Mouse (Mus musculus) embryonic facial prominence, embryonic 10.5 days (tissue): ENCODE data around the gene Cpm. TPM values are rescaled to one million over a fixed set of nuclear protein-coding genes. Genes with fewer than 3 reads are reported as not detected.

Experiments used
- DNase-seq: peaks from one replicate; pipeline ENCODE4 v3.0.0-alpha.2; 2017; ENCODE audit warnings: low spot score
- H3K27ac ChIP-seq: fragments of 300-500 bp; sonication (generic); replicated peaks from 2 replicates; pipeline ENCODE4 v1.5.1; 2016; ENCODE audit warnings: mild to moderate bottlenecking
- H3K27me3 ChIP-seq: fragments of 300-500 bp; sonication (generic); replicated peaks from 2 replicates; pipeline ENCODE4 v1.6.1; 2016; ENCODE audit warnings: low read depth, mild to moderate bottlenecking; ENCODE audit not compliant: poor library complexity, severe bottlenecking
- H3K36me3 ChIP-seq: fragments of 300-500 bp; sonication (generic); replicated peaks from 2 replicates; pipeline ENCODE4 v1.6.1; 2016; ENCODE audit warnings: mild to moderate bottlenecking, moderate library complexity
- H3K4me1 ChIP-seq: fragments of 300-500 bp; sonication (generic); 2 replicates; pipeline ENCODE4 v1.6.1; 2016
- H3K4me3 ChIP-seq: fragments of 300-500 bp; sonication (generic); 2 replicates; pipeline ENCODE4 v1.5.1; 2016; ENCODE audit warnings: mild to moderate bottlenecking, moderate library complexity
- H3K9me3 ChIP-seq: fragments of 300-500 bp; sonication (generic); 2 replicates; pipeline ENCODE4 v1.6.1; 2016; ENCODE audit warnings: mild to moderate bottlenecking
- WGBS: fragments of 180-500 bp; shearing (Covaris S2); methylation state at CpG from one replicate; pipeline ENCODE4 v1.1.7; 2016; 5-methylcytosine and 5-hydroxymethylcytosine counted together
- polyA plus RNA-seq: library from polyadenylated mRNA; unstranded; fragments of >200 nt; fragmentation: Nextera tagmentation; extraction: Ambion mirVana; gene quantifications from 2 replicates; pipeline ENCODE4 v1.2.1, GENCODE M21; 2016

Gene Cpm
- polyA plus RNA-seq, 1 experiment from 2014 or later: 11.6 TPM

DNA sequence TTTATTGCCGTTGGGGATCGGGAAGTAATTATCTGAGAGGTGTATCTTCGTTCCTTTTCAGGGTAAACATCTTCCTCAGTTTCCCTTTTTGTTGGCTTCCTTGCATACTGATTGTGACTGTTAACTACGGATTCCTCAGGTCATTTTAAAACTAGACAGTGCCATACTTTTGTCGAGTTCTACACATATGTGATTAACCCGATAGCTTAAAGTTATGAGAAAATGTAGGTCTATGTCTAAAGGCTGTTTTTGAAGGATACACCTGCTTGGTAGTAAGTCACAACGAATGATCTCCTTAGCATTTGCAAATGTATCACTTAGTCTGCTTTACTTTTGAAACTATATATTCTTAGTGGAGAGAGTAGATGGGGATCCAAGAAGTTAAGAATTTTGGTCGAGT is 876 bp downstream of the Cpm start:
- Histone ChIP-seq H3K9me3 (no peaks in the 10 kb centered on the region), H3K4me1 (peaks cover 22% of the 10 kb centered on the region), H3K4me3 (peak overlapping the region; percentile 78), H3K27me3 (peaks cover 61% of the 10 kb centered on the region), H3K27ac (no peak overlapping the region), H3K36me3 (no peaks in the 10 kb centered on the region)
- WGBS: 26% methylated on average over 8 of the region's 8 CpGs
- no peak for DNase-seq

DNA sequence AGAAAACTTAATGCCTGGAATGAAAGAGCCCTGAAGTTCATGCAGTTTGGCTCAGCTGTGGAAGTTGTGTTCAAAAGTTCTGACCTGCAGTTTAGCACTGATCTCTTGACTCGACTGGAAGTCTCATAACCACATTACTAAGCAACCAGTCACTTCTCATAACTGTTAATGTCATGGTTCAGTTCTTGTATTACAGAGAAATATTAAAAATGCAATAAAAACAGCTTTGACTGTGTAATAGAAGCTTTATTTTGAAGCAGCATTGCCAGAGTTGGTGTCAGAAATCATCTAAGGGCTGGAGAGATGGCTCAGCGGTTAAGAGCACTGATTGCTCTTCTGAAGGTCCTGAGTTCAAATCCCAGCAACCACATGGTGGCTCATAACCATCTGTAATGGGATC is 1.5 kb downstream of the Cpm start:
- no peak overlapping the region for H3K4me3 ChIP-seq
- WGBS: 62% methylated on average over 2 of the region's 2 CpGs
- no peaks in the 10 kb centered on the region for H3K9me3 ChIP-seq
- no peak overlapping the region for H3K27ac ChIP-seq
- peaks cover 18% of the 10 kb centered on the region for H3K4me1 ChIP-seq
- no peak for DNase-seq
- peaks cover 61% of the 10 kb centered on the region for H3K27me3 ChIP-seq
- H3K36me3 ChIP-seq: no peaks in the 10 kb centered on the region

DNA sequence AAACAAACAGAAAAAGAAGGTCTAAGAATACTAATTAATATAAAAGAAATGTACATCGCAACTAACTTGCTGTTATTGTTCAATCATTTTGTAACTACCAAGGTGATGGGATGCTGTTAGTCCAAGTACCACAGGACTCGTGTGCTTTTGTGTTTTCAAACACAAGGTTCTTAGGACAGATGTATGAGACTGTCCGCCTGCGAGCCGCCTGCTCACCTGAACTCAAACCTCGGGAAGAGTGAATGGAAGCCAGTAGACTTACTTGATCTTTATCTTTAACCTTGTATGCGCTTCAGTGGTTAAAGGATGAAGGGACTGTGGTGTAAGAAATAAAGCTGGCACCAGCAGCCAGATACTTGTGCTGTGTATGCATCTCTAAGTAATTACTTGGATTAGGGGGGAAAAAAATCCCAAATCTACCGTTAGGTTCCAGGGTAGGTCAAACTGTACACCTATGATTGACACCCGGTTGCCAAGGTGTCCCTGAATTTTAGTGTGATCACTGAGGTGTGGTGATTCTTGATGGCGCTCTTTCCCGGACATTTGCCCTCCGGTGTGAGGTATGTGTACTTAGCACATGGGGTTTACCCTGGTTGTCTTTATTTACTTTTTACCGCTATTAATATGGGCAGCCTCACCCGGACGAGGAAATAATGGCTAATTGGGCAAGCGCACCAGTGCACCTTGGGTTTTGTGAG is 2.4 kb downstream of the Cpm start:
- WGBS: 86% methylated on average over 16 of the region's 16 CpGs
- H3K27me3 ChIP-seq: peaks cover 55% of the 10 kb centered on the region
- no peak for DNase-seq

DNA sequence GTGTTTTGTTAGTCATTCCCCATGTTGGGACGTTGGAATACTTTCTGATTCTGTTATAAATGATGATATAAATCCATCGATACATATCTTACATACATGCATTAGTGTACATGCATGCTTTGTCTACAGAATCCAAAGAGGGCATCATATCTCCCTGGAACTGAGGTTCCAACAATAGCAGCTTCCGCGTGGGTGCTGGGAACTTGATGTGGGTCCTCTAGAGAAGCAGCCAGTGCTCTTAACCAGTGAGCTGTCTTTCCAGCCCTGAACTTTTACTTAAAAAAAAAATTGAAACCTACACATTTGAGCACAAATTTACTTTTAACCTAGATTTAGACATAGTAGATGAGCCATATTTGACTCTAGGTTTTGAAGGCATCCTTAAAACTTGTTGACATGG is 3.1 kb downstream of the Cpm start:
- H3K4me1 ChIP-seq: peaks cover 18% of the 10 kb centered on the region
- H3K27ac ChIP-seq: no peak overlapping the region
- no peak for DNase-seq
- peaks cover 48% of the 10 kb centered on the region for H3K27me3 ChIP-seq
- 88% methylated on average over 4 of the region's 4 CpGs for WGBS
- H3K9me3 ChIP-seq: no peaks in the 10 kb centered on the region
- H3K4me3 ChIP-seq: no peak overlapping the region
- H3K36me3 ChIP-seq: no peaks in the 10 kb centered on the region

More for the DNA sequence above, 2.4 kb downstream of the Cpm start:
- no peaks in the 10 kb centered on the region for H3K9me3 ChIP-seq
- no peak overlapping the region for H3K4me3 ChIP-seq
- no peak overlapping the region for H3K27ac ChIP-seq
- no peaks in the 10 kb centered on the region for H3K36me3 ChIP-seq
- peaks cover 18% of the 10 kb centered on the region for H3K4me1 ChIP-seq

DNA sequence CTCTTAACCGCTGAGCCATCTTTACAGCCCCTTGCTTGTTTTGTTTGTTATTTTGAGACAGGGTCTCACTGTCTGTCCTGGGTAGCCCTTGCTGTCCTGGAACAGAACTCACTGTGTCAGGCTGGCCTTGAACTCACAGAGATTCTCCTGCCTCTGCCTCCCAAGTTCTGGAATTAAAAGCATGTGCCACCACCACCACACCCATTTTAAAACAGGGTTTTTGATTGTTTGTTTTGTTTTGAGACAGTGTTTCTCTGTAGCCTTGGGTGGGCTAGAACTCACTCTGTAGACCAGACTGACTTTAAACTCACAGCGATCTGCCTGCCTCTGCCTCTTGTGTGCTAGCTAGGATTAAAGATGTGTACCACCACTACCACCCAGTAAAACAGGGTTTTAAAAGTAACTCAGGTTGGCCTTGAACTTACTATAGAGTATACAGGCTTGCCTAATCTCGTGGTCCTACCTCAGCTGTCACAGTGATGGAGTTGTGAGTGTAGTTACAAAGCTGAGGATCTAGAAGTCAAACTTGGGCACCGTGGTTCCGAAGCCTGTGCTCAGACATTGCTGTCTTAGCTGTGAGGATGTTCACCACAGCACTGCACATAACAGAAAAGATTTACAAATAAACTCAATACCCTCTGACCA is 4.4 kb downstream of the Cpm start:
- Histone ChIP-seq H3K9me3 (no peaks in the 10 kb centered on the region), H3K4me3 (no peak overlapping the region), H3K27ac (no peak overlapping the region), H3K4me1 (peaks cover 12% of the 10 kb centered on the region), H3K27me3 (peaks cover 35% of the 10 kb centered on the region), H3K36me3 (no peaks in the 10 kb centered on the region)
- 91% methylated on average over 5 of the region's 5 CpGs for WGBS
- DNase-seq: no peak

DNA sequence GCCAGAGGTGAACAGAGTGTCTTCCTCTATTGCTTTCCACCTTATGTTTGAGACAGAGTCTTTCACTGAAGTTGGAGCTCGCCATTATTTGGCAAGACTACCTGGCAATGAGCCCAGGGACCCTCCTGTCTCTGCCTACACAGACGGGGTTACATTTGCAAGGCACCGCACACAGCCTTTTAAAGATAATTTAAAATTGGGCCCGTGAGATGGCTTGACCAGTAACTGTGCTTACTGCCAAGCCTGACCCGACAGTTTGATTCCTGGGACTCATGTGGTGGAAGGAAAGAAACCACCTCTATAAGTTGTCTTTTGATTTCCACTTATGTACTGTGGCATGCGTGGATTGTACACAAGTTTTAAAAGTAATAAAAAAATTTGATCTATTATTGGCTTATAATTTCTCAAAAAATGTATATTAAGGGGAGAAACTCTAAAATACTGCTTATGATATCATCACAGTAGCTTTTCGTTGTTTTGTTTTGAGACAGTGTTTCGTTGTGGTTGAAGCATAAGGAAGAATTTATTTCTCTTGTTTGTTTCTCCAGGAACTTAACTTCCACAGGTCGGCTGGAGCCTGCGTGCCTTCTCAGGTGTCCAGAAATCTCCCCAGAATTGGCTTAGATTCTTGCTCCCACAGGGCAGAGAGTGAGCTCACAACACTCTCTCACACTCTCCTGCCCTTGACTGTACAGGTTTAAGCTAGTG is 5.2 kb downstream of the Cpm start:
- no peak for DNase-seq
- 89% methylated on average over 10 of the region's 10 CpGs for WGBS

DNA sequence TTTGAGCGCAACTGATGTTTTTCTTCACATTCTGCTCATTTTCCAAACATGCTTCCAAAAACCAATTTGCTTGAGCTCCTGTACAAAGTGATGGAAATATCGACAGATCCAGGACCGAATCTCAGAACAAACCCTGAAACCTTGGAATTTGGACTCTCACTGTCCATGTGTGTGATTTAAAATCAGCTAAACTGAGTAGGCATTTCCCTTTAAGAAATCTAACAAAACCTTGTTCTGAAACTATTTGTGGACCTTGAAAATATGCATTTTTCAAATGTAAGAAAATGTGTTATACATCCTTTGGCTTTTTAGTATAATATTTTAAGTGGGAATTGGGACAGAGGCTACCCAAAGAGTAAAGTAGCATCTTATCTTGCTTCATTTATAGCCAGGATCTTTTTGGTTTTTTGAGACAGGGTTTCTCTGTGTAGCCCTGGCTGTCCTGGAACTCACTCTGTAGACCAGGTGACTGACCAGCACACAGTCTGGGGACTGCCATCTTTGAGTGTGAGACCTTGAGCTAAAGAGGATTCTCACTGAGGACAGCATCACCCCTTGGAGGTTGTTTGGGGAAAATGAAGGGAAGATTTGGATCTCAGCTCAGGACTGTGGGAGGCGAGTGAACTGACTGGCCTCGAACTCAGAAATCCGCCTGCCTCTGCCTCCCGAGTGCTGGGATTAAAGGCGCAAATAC is 5.9 kb downstream of the Cpm start:
- Histone ChIP-seq H3K4me3 (no peak overlapping the region), H3K9me3 (no peaks in the 10 kb centered on the region), H3K27me3 (peaks cover 20% of the 10 kb centered on the region), H3K36me3 (no peaks in the 10 kb centered on the region), H3K4me1 (peaks cover 7% of the 10 kb centered on the region), H3K27ac (no peak overlapping the region)
- 90% methylated on average over 8 of the region's 8 CpGs for WGBS
- DNase-seq: no peak

More for the DNA sequence above, 5.2 kb downstream of the Cpm start:
- Histone ChIP-seq H3K4me3 (no peak overlapping the region), H3K9me3 (no peaks in the 10 kb centered on the region), H3K27me3 (peaks cover 27% of the 10 kb centered on the region), H3K27ac (no peak overlapping the region), H3K4me1 (peaks cover 4% of the 10 kb centered on the region), H3K36me3 (no peaks in the 10 kb centered on the region)

DNA sequence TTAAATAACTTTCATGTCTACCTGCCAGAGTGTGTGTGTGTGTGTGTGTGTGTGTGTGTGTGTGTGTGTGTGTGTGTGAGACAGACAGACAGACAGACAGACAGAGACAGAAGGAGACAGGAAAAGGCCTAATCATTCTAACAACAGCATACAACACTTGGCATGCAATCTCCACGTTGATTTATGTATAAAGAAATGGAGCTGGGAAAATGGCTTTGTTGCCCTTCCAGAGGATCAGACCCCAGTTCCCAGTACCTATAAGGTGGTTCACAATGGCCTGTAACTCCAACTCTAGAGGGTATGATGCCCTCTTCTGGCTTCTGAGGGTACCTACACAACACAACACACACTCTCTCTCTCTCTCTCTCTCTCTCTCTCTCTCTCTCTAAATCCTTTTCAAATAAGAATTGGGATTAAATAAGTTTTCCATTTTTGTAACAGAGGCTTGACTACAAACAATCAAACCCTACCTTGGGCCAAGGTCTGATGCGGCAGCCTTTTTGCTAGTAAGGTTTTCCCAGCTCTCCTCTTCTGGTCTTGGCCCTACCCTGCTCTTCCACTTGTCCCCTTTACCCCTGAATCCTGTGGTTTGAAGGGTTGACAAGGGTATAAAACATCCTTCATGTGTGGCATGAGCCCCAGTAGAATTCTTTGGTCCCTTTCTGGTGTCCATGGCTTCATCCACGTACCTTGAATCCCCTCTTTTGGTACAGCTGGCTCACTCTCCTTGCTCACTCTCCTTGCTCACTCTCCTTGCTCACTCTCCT is 6.7 kb downstream of the Cpm start:
- 84% methylated on average over 3 of the region's 3 CpGs for WGBS

GRCm38 (mm10) chr10:117637062-117637744 is 7.9 kb downstream of the Cpm start:
- Histone ChIP-seq H3K27ac (no peak overlapping the region), H3K9me3 (no peaks in the 10 kb centered on the region), H3K4me3 (no peak overlapping the region), H3K27me3 (peaks cover 4% of the 10 kb centered on the region; the same call in 1 of the 2 replicates), H3K4me1 (peaks cover 14% of the 10 kb centered on the region), H3K36me3 (no peaks in the 10 kb centered on the region)
- 74% methylated on average over 9 of the region's 9 CpGs for WGBS
- no peak for DNase-seq

More for the DNA sequence above, 6.7 kb downstream of the Cpm start:
- no peak overlapping the region for H3K4me3 ChIP-seq
- DNase-seq: no peak
- H3K36me3 ChIP-seq: no peaks in the 10 kb centered on the region
- peaks cover 16% of the 10 kb centered on the region for H3K27me3 ChIP-seq
- H3K4me1 ChIP-seq: peaks cover 8% of the 10 kb centered on the region
- H3K9me3 ChIP-seq: no peaks in the 10 kb centered on the region
- H3K27ac ChIP-seq: no peak overlapping the region

GRCm38 (mm10) chr10:117637745-117638577 is 8.7 kb downstream of the Cpm start:
- Histone ChIP-seq H3K4me3 (no peak overlapping the region), H3K36me3 (no peaks in the 10 kb centered on the region), H3K27me3 (0 out of 2 replicates have a peak, but pooled peaks cover 4% of the 10 kb centered on the region), H3K27ac (no peak overlapping the region), H3K9me3 (no peaks in the 10 kb centered on the region), H3K4me1 (peaks cover 14% of the 10 kb centered on the region)
- DNase-seq: no peak
- 77% methylated on average over 9 of the region's 9 CpGs for WGBS
